In genomic region chr6:88688171-88688570, GRCm38 (mm10) we compare ENCODE assay signal across 20 mouse cellular contexts. TPM values are rescaled to one million over a fixed set of nuclear protein-coding genes. Genes with fewer than 3 reads are reported as not detected.
DNase-seq lines count a peak whose midpoint lies in the region; ATAC-seq lines count a peak whose summit lies in the region.
"Had no signal": no experiment of that assay in that cellular context is flagged by ENCODE, and none has a peak within 500 bp of the region (broad histone marks: within the 10 kb centered on the region; RNA-seq: fewer than 3 reads in every experiment).

No protein-coding gene starts in this region.

- no peak overlapping the region for H3K4me3 ChIP-seq in kidney, embryonic 14.5 days (ENCODE audit: low read length)
- H3K4me3 ChIP-seq in intestine, embryonic 14.5 days (ENCODE audit: low read depth, low read length): no peak overlapping the region
- no peak overlapping the region for H3K4me3 ChIP-seq in stomach, embryonic 15.5 days (replicated peaks)
- H3K4me3 ChIP-seq: erythroblast, embryonic 14.5 days; midbrain, embryonic 10.5 days had no signal

- no peak overlapping the region for H3K27ac ChIP-seq in kidney, embryonic 14.5 days (ENCODE audit: low read depth, low read length)
- peak overlapping the region; percentile 91 for H3K27ac ChIP-seq in intestine, embryonic 14.5 days (ENCODE audit: low read depth)
- peak overlapping the region; percentile 93 for H3K27ac ChIP-seq in stomach, embryonic 15.5 days
- H3K27ac ChIP-seq: liver, embryonic 14.5 days; macrophage; midbrain, embryonic 10.5 days had no signal

- WGBS in kidney, embryonic 14.5 days: 85% methylated on average over 11 of the region's 11 CpGs
- WGBS in intestine, embryonic 14.5 days: 44% methylated on average over 11 of the region's 11 CpGs
- 45% methylated on average over 11 of the region's 11 CpGs for WGBS in stomach, embryonic 15.5 days

- no peak overlapping the region for H3K4me2 ChIP-seq in kidney, embryonic 14.5 days (replicated peaks; ENCODE audit: low read depth, low read length)
- no peak overlapping the region for H3K4me2 ChIP-seq in intestine, embryonic 14.5 days (ENCODE audit: low read length)
- H3K4me2 ChIP-seq in stomach, embryonic 15.5 days: 0 out of 2 replicates have a peak overlapping the region, but pooled peaks have one; percentile 8

- H3K27me3 ChIP-seq in kidney, embryonic 14.5 days (ENCODE audit: control insufficient read depth, insufficient read depth, low read length): no peaks in the 10 kb centered on the region
- no peaks in the 10 kb centered on the region for H3K27me3 ChIP-seq in intestine, embryonic 14.5 days (replicated peaks; ENCODE audit: control insufficient read depth, insufficient read depth, low read length)
- H3K27me3 ChIP-seq in stomach, embryonic 15.5 days (replicated peaks): no peaks in the 10 kb centered on the region

- DNase-seq in kidney, adult 11 months: peak; percentile 66
- DNase-seq in intestine, embryonic 14.5 days (ENCODE audit: low spot score): no peak
- DNase-seq in kidney, adult 9 months: peak; percentile 77
- no peak for DNase-seq in gastrocnemius, postnatal 14 days
- DNase-seq in frontal cortex, adult 2 months (ENCODE audit: extremely low spot score in 1 of 2, low spot score in 1 of 2): no peak
- DNase-seq: adrenal gland, postnatal 36 days; cerebellum, adult 8-10 months; gastrocnemius, postnatal 36 days; right cerebral cortex, postnatal 14 days; thymus, postnatal 25 days had no signal

- no peaks in the 10 kb centered on the region for H3K4me1 ChIP-seq in kidney, embryonic 14.5 days (ENCODE audit: control insufficient read depth, insufficient read depth, low read length)
- H3K4me1 ChIP-seq in intestine, embryonic 14.5 days (replicated peaks; ENCODE audit: control insufficient read depth, insufficient read depth, low read length): peaks cover 22% of the 10 kb centered on the region
- H3K4me1 ChIP-seq in stomach, embryonic 15.5 days: peaks cover 8% of the 10 kb centered on the region; the same call in 1 of the 2 replicates
- H3K4me1 ChIP-seq: midbrain, embryonic 10.5 days had no signal

- H3K36me3 ChIP-seq in kidney, embryonic 14.5 days (ENCODE audit: control insufficient read depth, insufficient read depth, low read length): no peaks in the 10 kb centered on the region
- H3K36me3 ChIP-seq in intestine, embryonic 14.5 days (ENCODE audit: control insufficient read depth, insufficient read depth, low read length): no peaks in the 10 kb centered on the region
- H3K36me3 ChIP-seq in stomach, embryonic 15.5 days: no peaks in the 10 kb centered on the region
- H3K36me3 ChIP-seq: G1E; midbrain, embryonic 10.5 days had no signal

- H3K9me3 ChIP-seq in kidney, embryonic 14.5 days (ENCODE audit: control insufficient read depth, low read length): no peaks in the 10 kb centered on the region
- H3K9me3 ChIP-seq in intestine, embryonic 14.5 days (ENCODE audit: control insufficient read depth, low read length): no peaks in the 10 kb centered on the region
- H3K9me3 ChIP-seq in stomach, embryonic 15.5 days: no peaks in the 10 kb centered on the region
- H3K9me3 ChIP-seq: G1E; midbrain, embryonic 10.5 days had no signal

- no peak overlapping the region for H3K9ac ChIP-seq in kidney, embryonic 14.5 days (ENCODE audit: low read depth, low read length)
- no peak overlapping the region for H3K9ac ChIP-seq in intestine, embryonic 14.5 days (ENCODE audit: low read length)
- no peak overlapping the region for H3K9ac ChIP-seq in stomach, embryonic 15.5 days
- H3K9ac ChIP-seq: liver, embryonic 14.5 days had no signal

- no peak for ATAC-seq in kidney, embryonic 14.5 days (ENCODE audit: low FRiP score, low TSS enrichment)
- ATAC-seq in intestine, embryonic 14.5 days (replicated peaks; ENCODE audit: low FRiP score, low TSS enrichment, low read depth): no peak
- no peak for ATAC-seq in stomach, embryonic 15.5 days (ENCODE audit: insufficient read depth, low FRiP score, low read depth)
- ATAC-seq: forebrain, embryonic 14.5 days had no signal

- intact Hi-C loops in gastrocnemius, postnatal 14 days (cut with DNase I; ENCODE audit: low total_unique reads): no loop called here

RNA-seq across cellular contexts. Expression of gene Mgll, which starts 36.0 kb away (rescaled TPM):
- polyA plus RNA-seq in kidney, embryonic 14.5 days (2014; fragmentation: Nextera tagmentation; extraction: Ambion mirVana): 22.8 and 29.9 TPM in 2 replicates
- polyA plus RNA-seq in intestine, embryonic 14.5 days (2014; fragmentation: Nextera tagmentation; extraction: Ambion mirVana): 88.3 and 94.2 TPM in 2 replicates
- polyA plus RNA-seq in stomach, embryonic 15.5 days (2015; fragmentation: Nextera tagmentation; extraction: Ambion mirVana): 109 and 123 TPM in 2 replicates
- 10 to 100 TPM; 64.9 to 70.5 TPM for total RNA-seq in gastrocnemius, postnatal 14 days (2021)
- 167 and 189 TPM in 2 replicates for polyA plus RNA-seq in frontal cortex, adult 2 months (2012; rRNA removed)

RNA-seq across cellular contexts. Expression of gene Kbtbd12, which starts 50.4 kb away (rescaled TPM):
- polyA plus RNA-seq in kidney, embryonic 14.5 days (2014; fragmentation: Nextera tagmentation; extraction: Ambion mirVana): 0.24 TPM in 1 of 2 replicates, not detected in the other
- polyA plus RNA-seq in intestine, embryonic 14.5 days (2014; fragmentation: Nextera tagmentation; extraction: Ambion mirVana): 0.26 TPM in 1 of 2 replicates, not detected in the other
- polyA plus RNA-seq in stomach, embryonic 15.5 days (2015; fragmentation: Nextera tagmentation; extraction: Ambion mirVana): 0.49 and 0.64 TPM in 2 replicates
- 10 to 100 TPM; 42.3 to 44.3 TPM for total RNA-seq in gastrocnemius, postnatal 14 days (2021)
- polyA plus RNA-seq in frontal cortex, adult 2 months (2012; rRNA removed): 0.48 and 0.68 TPM in 2 replicates
- total RNA-seq: neutrophil, adult 5-6 weeks had no signal
- polyA plus RNA-seq: erythroblast, embryonic 14.5 days; G1E; hindbrain, embryonic 11.5 days; midbrain, embryonic 10.5 days had no signal

Comparison
In these comparisons a context has a peak if more than half of its experiments do, and no peak if none do; other contexts are left out.
1. DNase-seq: peak in kidney, adult 11 months (single experiment) and kidney, adult 9 months (single experiment); none in intestine, embryonic 14.5 days (single experiment), gastrocnemius, postnatal 14 days (single experiment) and frontal cortex, adult 2 months (0 of 2).